Mouse (Mus musculus): Measurements from ENCODE around the gene Tarsl2.

GRCm38 (mm10) chr7:65663886-65664285 lies 19.2 kb downstream of the Tarsl2 start:
- TF ChIP-seq CTCF (IDR thresholded peaks at IDR 0.05; ENCODE audit: low read depth, low read length) (no peak), POLR2A (IDR thresholded peaks at IDR 0.05; ENCODE audit: borderline replicate concordance, low read depth, low read length) (no peak)
